Mouse (Mus musculus): ENCODE measurements around the gene Insm1. TPM values are rescaled to one million over a fixed set of nuclear protein-coding genes. Genes with fewer than 3 reads are reported as not detected.

The Insm1 gene
- not detected in 3 replicates for total RNA-seq (2017)

GRCm38 (mm10) chr2:146221076-146221928, at the start of gene Insm1:
Insm1 (plus strand) TSS chr2:146221921.
- no peak for ATAC-seq (replicated peaks; ENCODE audit: insufficient number of reproducible peaks, low FRiP score, low TSS enrichment, poor library complexity, severe bottlenecking)

GRCm38 (mm10) chr2:146172106-146172505, 49.6 kb upstream of the Insm1 start:
- ATAC-seq (replicated peaks; ENCODE audit: insufficient number of reproducible peaks, low FRiP score, low TSS enrichment, poor library complexity, severe bottlenecking) = no peak

GRCm38 (mm10) chr2:146174173-146174572, 47.5 kb upstream of the Insm1 start:
- no peak for ATAC-seq (replicated peaks; ENCODE audit: insufficient number of reproducible peaks, low FRiP score, low TSS enrichment, poor library complexity, severe bottlenecking)

GRCm38 (mm10) chr2:146178718-146179117, 43.0 kb upstream of the Insm1 start:
- no peak for ATAC-seq (replicated peaks; ENCODE audit: insufficient number of reproducible peaks, low FRiP score, low TSS enrichment, poor library complexity, severe bottlenecking)

GRCm38 (mm10) chr2:146183830-146184793, 37.6 kb upstream of the Insm1 start:
- ATAC-seq (replicated peaks; ENCODE audit: insufficient number of reproducible peaks, low FRiP score, low TSS enrichment, poor library complexity, severe bottlenecking) = no peak

GRCm38 (mm10) chr2:146196126-146196525, 25.6 kb upstream of the Insm1 start:
- ATAC-seq (replicated peaks; ENCODE audit: insufficient number of reproducible peaks, low FRiP score, low TSS enrichment, poor library complexity, severe bottlenecking) = no peak

DNA sequence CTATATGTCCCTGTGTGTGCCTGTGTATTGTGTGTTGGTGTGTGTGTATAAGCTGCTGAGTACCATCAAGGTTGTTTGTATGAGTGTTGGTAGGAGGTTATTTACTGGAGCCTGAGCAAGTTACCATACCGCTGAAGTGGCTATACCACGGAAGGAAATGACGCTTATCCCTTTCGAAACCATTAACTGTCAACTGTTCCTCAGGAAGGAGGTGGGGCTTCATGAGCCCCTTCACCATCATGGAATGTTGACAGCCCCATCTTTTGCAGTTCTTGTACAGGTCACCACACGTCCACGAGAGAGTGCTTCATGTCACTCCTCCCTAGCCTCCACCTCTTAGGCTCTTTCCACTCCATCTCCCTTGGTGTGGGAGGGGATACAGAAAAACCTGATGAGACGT, 23.8 kb upstream of the Insm1 start:
- ATAC-seq (replicated peaks; ENCODE audit: insufficient number of reproducible peaks, low FRiP score, low TSS enrichment, poor library complexity, severe bottlenecking) = no peak

- no peak for ATAC-seq (replicated peaks; ENCODE audit: insufficient number of reproducible peaks, low FRiP score, low TSS enrichment, poor library complexity, severe bottlenecking)
These were observed 10.8 kb upstream of the Insm1 start for GRCm38 (mm10) chr2:146210968-146211367.

DNA sequence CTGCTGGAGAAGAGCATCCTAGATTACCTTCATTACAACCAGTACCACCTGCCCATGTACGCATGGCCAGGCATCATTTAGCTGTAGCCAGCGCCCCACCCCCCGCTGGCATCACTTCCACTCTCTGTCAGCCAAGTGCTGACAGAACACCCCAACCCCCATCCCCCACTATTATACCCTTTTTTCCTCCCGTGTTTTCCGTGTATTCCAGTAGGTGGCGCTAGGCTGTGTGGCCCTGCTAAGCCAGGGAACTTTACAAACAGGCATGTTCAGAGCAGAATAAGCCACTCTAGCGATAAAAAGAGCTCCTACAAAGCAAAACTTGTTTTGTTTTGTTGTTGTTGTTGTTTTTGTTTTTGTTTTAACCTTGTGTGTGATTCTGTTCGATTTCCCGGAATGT, 7.0 kb upstream of the Insm1 start:
- no peak for ATAC-seq (replicated peaks; ENCODE audit: insufficient number of reproducible peaks, low FRiP score, low TSS enrichment, poor library complexity, severe bottlenecking)

DNA sequence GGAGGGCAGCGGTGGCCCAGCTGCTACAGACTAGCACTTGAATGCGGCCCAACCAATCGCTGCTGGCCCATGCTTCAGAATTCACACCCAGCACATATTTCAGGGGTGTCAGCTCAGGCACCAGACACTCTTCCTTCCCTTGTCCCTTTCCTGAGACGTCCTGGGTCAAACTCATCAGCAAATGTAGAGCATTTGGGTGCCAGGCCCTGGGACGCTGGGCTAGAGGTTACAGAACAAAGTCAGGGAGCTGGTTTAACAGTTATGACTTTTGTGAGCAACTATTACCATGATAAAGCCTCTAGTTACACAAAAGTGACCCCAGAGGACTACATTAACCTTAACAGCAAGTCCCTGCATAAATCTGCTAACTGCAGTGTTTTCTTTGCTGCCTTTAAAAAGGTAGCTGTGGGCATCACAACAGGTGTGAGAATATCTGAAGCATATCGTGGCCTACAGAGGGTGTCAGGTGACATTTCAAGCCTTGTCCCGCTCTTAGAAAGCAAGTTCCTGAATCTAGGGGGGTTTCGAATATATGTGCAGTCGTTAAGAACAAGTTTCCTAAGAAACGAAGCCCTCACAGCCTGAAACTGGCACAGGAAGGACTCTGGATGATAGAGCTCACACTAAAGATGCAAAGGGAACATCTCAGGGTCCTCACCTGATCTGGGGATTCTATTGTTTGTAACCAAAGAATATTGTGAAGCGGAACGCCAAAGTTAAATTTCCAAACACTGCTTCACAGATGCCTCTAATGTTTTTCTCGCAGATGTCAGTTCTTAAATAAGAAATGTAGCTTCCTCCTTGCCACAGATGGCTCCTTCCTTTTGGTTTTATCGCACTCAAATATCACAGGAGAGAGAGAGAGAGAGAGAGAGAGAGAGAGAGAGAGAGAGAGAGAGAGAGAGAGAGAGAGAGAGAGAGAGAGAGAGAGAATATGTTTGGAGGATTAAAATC, 5.3 kb upstream of the Insm1 start:
- ATAC-seq (replicated peaks; ENCODE audit: insufficient number of reproducible peaks, low FRiP score, low TSS enrichment, poor library complexity, severe bottlenecking) = no peak

- no peak for ATAC-seq (replicated peaks; ENCODE audit: insufficient number of reproducible peaks, low FRiP score, low TSS enrichment, poor library complexity, severe bottlenecking)
These were observed 4.3 kb upstream of the Insm1 start for GRCm38 (mm10) chr2:146217227-146217980.

GRCm38 (mm10) chr2:146218161-146218691, 3.5 kb upstream of the Insm1 start:
- no peak for ATAC-seq (replicated peaks; ENCODE audit: insufficient number of reproducible peaks, low FRiP score, low TSS enrichment, poor library complexity, severe bottlenecking)

GRCm38 (mm10) chr2:146218881-146219535, 2.7 kb upstream of the Insm1 start:
- no peak for ATAC-seq (replicated peaks; ENCODE audit: insufficient number of reproducible peaks, low FRiP score, low TSS enrichment, poor library complexity, severe bottlenecking)

- ATAC-seq (replicated peaks; ENCODE audit: insufficient number of reproducible peaks, low FRiP score, low TSS enrichment, poor library complexity, severe bottlenecking) = no peak
These were observed 1.9 kb upstream of the Insm1 start for GRCm38 (mm10) chr2:146219791-146220190.

- ATAC-seq (replicated peaks; ENCODE audit: insufficient number of reproducible peaks, low FRiP score, low TSS enrichment, poor library complexity, severe bottlenecking) = no peak
These were observed 1.1 kb upstream of the Insm1 start for GRCm38 (mm10) chr2:146220591-146221075.

GRCm38 (mm10) chr2:146221929-146222278, 183 bp downstream of the Insm1 start:
- ATAC-seq (replicated peaks; ENCODE audit: insufficient number of reproducible peaks, low FRiP score, low TSS enrichment, poor library complexity, severe bottlenecking) = no peak
